Mouse (Mus musculus): ENCODE data around the gene Obscn. TPM values are rescaled to one million over a fixed set of nuclear protein-coding genes. Genes with fewer than 3 reads are reported as not detected.

Obscn gene
- polyA plus RNA-seq, 2 experiments from 2014 or later: not detected

DNA sequence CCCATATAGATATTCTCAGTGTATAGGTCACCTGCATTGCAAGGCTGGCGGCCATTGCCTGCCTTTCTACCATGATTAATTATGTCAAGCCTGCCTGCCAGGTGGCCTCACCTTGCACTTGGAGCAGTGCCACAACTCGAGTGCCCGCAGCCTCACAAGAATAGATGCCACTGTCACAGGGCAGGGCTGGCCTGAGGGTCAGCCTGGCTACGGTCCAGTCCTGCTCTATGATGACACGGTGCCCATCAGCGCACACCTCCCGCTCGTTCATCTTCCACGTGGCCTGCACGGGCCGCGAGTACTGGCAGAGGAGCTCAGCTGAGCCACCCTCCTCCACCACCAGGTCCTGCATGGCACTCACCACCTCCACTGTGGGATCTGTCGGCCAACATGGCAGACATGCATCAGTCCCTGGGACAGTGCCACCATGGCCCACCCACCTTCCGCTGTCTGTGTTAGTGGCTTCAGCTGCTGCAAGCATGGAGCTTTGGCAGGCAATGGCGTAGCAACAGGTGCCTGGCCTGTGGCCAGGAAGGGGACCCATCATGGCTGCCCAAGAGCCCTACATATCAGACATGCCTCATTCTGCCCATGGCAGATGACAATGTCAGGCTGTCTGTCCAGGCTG, 91.4 kb downstream of the Obscn start:
- no peak for ATAC-seq

GRCm38 (mm10) chr11:59029003-59029402, 107.2 kb downstream of the Obscn start:
- ATAC-seq: no peak

GRCm38 (mm10) chr11:59026411-59026810, 109.8 kb downstream of the Obscn start:
- ATAC-seq: no peak

DNA sequence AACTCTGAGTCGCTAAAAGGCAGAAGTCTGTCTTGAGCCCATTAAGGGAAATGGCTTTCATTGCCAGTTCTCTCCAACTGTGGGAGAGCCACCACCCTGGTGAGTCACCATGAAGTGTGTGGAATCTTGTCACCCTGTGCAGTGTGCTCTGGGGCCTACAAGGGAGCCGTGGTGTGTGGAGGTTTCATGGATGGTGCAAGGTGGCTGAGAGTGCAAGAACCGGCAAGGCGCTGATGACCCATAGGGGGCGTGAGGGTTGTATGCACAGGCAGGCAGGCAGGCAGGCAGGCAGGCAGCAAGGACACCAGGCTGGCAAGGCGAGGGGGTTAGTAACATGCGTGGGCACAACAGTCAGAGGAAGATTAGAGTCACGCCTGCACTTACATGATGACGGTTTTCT, 121.2 kb downstream of the Obscn start:
- no peak for ATAC-seq

DNA sequence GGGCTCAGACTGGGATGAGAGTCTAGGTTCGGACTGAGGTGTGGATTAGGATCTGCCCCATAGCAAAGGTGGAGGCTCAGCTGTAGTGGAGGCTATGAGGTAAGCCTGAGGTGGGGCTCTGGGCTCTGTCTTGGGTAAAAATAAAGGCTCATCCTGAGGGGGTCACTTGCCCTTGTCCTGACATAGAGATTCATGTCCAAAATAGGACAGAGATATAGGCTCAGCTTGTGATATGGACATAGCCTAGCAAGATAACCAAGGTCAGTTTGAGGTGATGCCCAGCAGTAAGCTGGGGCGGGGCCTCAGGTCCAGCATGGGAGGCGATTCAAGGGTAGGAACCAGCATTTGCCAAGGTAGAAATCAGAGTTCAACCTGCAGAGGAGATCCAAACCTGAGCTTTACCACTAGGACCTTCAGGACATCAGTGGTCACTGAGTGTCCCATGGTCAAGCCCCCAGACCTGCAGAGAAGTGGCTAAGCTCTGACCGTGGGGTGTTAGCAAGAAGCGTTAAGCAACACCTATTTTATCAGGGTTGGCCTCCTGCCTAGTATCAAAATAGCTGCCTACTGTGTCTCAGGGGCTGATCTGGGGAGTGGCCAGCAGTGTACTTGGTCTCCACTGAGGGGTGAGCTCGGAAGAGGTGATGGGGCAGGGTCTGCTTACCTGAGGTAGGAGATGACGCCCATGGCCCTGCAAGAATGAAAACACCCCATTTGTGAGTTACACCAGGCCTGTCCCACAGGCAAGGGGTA, 133.7 kb downstream of the Obscn start:
- no peak for ATAC-seq

DNA sequence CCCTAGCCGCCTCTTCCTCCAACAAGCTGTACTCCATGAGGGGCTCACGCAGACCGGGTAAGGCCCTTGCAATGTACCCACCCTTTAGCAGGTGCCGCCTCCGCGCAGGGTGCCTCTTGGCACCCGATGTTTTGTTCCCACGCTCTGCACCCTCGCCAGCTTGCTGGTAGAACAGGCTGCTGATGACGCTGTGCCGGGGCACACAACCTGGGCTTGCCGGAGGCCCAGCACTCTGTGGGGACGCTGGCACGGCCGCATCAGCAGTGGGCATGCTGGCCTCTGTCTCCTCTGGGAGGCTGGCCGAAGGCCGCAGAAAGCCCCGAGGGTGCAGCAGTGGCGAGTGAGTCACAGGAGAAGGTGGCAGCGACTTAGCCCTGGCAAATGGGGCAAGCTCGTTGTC, 135.6 kb downstream of the Obscn start:
- ATAC-seq: no peak

DNA sequence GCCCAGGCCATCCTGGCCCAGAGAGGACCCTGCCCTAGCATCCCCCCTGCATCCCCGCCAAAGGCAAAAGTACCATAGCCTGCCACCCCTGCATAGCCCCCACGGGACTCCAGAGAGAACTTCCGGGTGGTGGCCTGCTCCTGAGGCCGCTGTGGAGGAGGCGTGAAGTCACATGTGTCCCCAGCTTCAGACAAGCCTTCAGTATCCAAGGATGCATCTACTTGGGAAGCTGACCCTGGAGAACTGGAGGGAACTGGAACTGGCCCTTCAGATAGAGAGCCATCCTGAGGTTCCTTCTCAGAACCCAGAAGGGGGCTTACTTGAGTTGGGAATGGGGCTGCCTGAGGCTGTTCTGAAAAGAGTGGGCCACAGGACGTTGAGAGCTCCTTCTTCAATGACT, 136.4 kb downstream of the Obscn start:
- ATAC-seq: no peak

DNA sequence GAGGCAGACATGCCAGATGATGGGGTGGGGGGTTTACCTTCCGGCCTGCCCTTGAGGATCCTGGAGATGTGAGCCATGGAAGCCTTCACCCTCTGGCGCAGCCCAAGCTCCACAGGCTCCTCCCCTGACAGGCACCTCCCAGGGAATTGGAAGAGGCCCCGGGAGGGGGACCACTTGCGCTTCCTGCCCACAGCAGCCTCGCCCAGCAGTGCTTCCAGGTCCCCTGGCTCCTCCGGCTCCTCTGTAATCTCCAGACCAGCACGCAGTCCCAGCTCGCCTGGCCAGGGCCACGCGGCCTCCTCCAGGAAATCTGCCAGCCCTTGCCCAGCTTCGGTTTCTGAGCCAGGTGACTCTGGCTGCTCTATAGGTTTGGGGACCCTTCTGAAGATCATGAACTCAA, 137.0 kb downstream of the Obscn start:
- ATAC-seq: no peak

DNA sequence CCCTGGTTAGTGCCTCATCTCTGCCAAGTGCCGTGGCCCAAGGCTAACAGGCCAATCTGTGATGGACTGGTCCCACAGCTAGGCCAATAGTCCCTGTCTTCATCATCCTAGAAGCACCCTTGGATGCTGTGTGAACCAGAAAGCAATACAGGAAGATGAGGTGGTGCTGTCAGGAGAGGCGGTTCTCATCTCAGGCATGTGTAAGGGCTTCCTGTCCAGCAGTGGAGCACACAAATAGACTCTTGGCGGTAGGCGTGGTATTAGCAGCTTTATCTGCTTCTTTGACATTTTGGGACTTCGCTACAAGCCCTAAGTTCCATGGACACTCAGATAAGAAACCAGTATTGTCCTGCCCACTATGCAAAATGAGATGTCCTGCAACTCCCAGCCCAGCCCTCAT, 138.7 kb downstream of the Obscn start:
- no peak for ATAC-seq

GRCm38 (mm10) chr11:58995807-58996370, 140.3 kb downstream of the Obscn start:
- peak; percentile 46 for ATAC-seq

DNA sequence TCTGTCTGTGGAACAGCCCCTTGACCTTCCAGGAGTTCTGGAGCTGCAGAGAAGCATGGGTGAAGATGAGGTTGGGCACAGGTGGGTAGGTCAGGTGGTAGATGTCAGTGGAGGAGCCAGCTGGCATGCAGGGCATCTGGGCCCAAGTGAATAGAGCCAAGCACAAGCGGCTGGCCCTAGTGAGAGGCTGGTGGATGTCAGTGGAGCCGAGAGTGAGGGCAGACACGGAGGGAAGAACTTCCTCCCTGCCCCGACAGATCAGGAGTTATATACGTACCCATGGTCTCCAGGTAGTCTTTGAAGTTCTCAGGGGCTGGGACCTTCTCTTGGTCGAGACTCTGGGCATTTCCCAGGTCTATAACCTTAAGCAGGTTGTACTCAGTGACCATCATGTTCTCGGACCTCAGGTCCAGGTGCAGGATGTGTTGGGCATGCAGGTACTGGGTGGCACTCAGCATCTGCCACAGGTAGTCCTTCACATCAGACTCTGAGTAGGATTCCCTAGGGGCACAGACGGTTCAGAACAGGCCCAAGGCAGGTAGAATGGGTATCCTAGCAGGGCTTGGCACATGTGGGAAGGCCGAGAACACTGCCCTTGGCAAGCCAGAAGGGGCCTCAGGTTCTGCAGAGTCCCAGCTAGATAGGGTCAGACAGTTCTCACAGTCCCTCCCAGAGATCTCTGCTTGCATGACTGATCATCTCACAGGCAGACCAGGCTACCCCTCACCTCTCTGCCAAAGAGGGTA, 141.0 kb downstream of the Obscn start:
- ATAC-seq: no peak

DNA sequence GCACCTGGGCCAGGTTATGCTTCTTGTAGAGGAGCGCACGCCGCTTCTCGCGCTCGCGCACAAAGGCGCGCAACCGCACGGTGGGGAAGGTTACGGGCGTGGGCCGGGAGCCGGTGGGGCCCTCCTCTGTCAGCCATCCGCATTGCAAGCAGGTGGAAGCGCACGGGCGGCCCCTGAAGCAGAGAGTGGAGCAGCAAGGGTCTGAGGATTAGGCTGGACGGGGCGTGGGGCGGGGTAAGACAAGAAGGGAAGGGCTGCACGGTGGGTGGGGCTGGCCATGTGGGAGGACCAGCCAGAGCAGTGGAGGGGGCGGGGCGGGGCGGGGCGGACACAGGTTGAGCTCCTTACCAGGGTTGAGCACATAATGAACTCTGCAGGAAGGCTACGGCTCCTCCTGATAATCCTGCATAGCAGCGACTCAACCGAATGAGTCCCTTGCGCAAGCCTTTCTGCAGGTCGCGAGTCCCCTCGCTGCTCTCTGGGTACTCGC, 141.8 kb downstream of the Obscn start:
- no peak for ATAC-seq

DNA sequence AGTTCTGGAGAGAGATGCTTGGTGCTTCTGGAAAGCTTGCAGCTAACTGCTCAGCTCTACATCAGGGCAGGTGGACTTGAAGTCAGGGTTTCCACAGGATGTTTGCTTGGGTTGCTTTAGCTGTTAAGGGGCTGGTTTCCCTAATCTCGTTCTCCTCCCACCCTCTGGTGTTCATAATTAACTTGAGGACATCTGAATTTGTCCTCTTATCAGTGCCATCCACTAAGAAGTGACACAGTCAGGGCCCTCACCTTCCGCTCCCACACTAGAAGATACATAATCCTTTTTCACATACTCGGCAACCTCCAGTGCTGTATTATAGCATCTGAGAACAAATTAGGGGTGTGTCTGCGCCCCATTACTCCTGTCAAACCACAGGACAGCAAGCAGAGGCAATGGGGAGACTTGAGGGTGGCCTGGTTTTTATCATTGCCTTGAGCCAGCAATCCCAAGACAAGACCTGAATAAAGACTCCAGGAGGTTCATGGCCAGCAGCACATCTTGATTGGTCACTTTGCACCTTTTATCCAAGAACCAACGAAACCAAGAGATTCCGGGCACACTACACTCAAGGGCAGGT, 143.0 kb downstream of the Obscn start:
- no peak for ATAC-seq

DNA sequence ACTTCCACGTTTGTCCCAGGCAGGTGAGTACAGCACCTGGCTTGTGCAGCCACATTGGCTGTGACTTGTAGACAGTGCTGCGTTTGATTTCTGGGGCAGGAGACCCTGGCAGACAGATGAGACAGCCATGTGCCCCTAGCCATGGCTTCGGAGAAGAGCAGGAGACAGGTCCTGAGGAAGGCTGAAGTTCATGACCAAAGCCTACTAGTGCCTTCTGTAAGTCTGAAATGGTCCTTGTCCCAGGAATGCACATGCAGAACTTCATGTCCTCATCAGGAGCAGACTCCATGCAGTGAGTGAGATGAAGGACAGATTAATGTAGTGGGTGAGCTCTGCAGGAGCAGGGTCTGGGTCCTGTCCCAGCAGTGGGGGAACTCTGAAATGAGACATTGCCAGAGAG, 144.3 kb downstream of the Obscn start:
- no peak for ATAC-seq

- ATAC-seq: no peak
Observed at GRCm38 (mm10) chr11:58990794-58991193, 145.4 kb downstream of the Obscn start.

GRCm38 (mm10) chr11:58990141-58990540, 146.1 kb downstream of the Obscn start:
- ATAC-seq: no peak

DNA sequence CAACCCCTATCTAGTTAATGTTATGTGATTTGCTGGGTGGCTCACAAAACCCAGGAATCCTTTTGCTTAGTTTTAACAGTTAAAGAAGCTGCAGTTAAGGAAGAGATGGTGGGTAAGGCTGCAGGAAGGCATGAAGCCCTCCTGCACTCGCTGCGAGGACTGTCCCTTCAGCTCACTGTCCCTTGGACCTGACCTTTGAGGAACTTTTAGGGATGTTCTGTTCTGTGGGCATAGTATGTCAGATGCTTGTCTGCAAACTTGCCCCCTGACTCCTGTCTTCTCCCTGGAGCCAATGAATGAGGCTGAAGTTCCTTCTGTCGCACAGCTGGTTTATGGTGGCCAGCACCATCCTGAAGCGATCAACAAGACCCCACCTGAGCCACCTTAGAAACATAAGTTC, 147.0 kb downstream of the Obscn start:
- ATAC-seq: no peak

- no peak for ATAC-seq
Observed at GRCm38 (mm10) chr11:58985299-58985917, 150.8 kb downstream of the Obscn start.

- ATAC-seq: no peak
Observed at GRCm38 (mm10) chr11:58984657-58985056, 151.5 kb downstream of the Obscn start.

DNA sequence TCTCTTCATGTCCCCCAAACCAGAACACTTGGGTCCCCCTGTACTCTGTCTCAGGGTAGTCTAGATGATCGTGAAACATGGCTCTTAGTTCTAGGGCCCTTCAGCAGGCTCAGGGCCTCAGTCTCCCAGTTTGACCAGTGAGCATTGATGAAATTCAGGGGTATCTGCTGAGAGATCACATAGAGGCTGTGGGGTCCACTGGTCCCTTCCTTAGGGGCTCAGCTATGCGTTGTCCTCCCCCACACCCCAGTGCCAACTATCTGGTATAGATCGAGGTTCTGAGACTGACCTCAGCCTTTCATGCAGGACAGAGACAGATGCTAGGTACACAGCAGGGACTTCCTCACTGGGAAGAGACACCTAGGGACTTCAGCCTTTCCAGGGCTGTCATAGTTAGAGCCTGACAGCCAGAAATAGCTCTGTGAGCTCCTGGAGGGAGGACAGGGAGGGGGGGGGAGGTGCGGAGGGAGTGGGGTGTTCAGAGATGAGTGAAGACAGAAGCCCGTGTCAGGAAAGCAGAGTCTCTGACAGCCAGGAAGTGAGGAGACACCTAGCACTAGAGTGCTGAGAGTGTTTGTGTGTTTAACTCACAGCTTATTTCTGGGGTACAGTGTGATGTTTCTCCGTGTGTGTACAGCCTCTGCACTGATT, 152.4 kb downstream of the Obscn start:
- no peak for ATAC-seq

DNA sequence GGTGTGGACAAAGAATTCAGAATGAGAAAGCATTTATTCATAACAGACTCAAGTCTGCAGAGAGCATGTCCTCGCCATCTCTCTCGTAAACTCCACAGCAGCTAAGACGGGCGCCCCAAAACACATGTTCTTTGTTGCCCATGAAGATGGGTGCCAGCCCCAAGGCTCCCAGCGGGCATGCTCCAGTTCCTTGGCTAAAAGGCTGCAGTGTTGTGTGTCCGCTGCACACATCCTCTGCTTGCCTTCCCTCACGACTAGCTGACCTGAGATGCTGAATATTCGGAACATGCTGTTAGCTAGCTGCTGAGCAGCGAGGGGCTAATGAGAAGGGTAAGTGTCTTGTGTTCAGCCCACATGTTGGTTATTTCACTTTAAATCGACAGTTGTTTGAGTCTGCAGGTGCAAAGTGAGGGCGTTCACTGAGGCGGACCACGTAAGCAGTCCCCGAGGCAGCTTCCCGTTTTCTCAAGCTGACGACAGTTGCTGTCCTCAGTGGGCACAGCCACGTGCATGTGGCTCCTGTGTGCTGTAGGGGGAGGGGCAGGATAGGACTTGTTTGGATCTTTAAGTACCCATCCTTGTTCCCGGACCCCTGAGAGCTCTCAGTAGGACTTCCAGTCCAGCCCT, 153.6 kb downstream of the Obscn start:
- no peak for ATAC-seq

All from activated CD4-positive, CD25-positive, alpha-beta regulatory T cell, adult 4 months (primary cell).